Mouse (Mus musculus): ENCODE results near the gene Anpep.

DNA sequence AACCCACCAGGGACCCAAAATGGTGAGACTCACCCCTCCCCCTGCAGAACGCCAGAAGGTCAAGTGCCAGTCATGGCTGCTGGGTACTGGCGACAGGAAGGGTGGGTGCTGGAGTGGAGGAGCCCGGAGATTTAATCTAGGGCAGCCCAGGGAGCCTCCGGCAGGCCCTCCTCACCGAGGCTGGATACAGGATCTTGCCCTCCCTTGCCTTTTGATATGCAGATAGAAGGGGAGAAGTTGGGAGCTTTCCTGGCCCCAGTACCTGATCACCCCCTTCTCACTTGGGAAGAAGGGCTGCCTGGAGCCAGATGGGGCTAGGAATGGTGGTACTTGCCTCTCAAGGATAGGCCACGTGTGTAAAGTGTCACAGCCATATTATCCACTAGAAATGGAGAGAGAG lies 42.5 kb downstream of the Anpep start:
- no peak for TF ChIP-seq GATA1 (IDR thresholded peaks at IDR 0.05; ENCODE audit: borderline replicate concordance, low read length)
- no peak for TF ChIP-seq CTCF (IDR thresholded peaks at IDR 0.05; ENCODE audit: low read depth, low read length)
- no peak for TF ChIP-seq POLR2AphosphoS5 (IDR thresholded peaks at IDR 0.05; ENCODE audit: insufficient replicate concordance, low read depth, low read length)

All from G1E (cell line).